Mouse (Mus musculus) testis, adult 2 months (tissue): ENCODE measurements around the gene Wdr62. TPM values are rescaled to one million over a fixed set of nuclear protein-coding genes. Genes with fewer than 3 reads are reported as not detected.

Experiments
- H3K27ac ChIP-seq: fragments of 200-500 bp; 2 replicates; pipeline ENCODE4 v1.5.1; 2012; ENCODE audit warnings: low read depth, low read length; ENCODE audit not compliant: control insufficient read depth, insufficient read depth
- H3K27me3 ChIP-seq: fragments of 200-500 bp; 2 replicates; pipeline ENCODE4 v1.6.1; 2012; ENCODE audit warnings: mild to moderate bottlenecking, low read length, moderate library complexity; ENCODE audit not compliant: control insufficient read depth, insufficient read depth
- H3K36me3 ChIP-seq: fragments of 200-500 bp; 2 replicates; pipeline ENCODE4 v1.6.1; 2012; ENCODE audit warnings: mild to moderate bottlenecking, low read length; ENCODE audit not compliant: control insufficient read depth, insufficient read depth
- H3K4me1 ChIP-seq: fragments of 200-500 bp; 2 replicates; pipeline ENCODE4 v1.6.1; 2012; ENCODE audit warnings: low read length; ENCODE audit not compliant: control insufficient read depth, insufficient read depth
- H3K4me3 ChIP-seq: fragments of 200-500 bp; 2 replicates; pipeline ENCODE4 v1.5.1; 2012; ENCODE audit warnings: low read depth, mild to moderate bottlenecking, low read length, moderate library complexity, mixed read lengths; ENCODE audit not compliant: control insufficient read depth
- CTCF ChIP-seq: fragments of 200-500 bp; IDR thresholded peaks from 2 replicates; pipeline ENCODE4 v1.5.1; 2012; ENCODE audit warnings: low read depth, mild to moderate bottlenecking, inconsistent platforms, low read length, moderate library complexity; ENCODE audit not compliant: control insufficient read depth, insufficient read depth, insufficient replicate concordance
- POLR2A ChIP-seq: fragments of 200-500 bp; IDR thresholded peaks from 2 replicates; pipeline ENCODE4 v1.6.1; 2012; ENCODE audit warnings: low read depth, mild to moderate bottlenecking, inconsistent platforms, low read length, moderate library complexity; ENCODE audit not compliant: control insufficient read depth
- polyA plus RNA-seq: library from polyadenylated mRNA; depleted of rRNA; stranded (reverse); fragments of >200 nt; gene quantifications from 2 replicates; pipeline ENCODE4 v1.2.3, GENCODE M21; 2012; rRNA removed

Gene Wdr62
- polyA plus RNA-seq, result 713 and 754 TPM in 2 replicates

- Histone ChIP-seq H3K4me1 (peaks cover 9% of the 10 kb centered on the region), H3K27ac (peak within 1 kb of the TSS; percentile 99), H3K4me3 (peak within 1 kb of the TSS; percentile 92), H3K27me3 (no peaks in the 10 kb centered on the region), H3K36me3 (peaks cover 4% of the 10 kb centered on the region)
- TF ChIP-seq POLR2A (peak; percentile 97), CTCF (no peak)
Measured at GRCm38 (mm10) chr7:30279951-30280669, at the start of gene Wdr62, which contains the start of gene Thap8. TSS of gene Wdr62 (minus strand) at chr7:30280419. TSS of gene Thap8 (plus strand) at chr7:30280094.

GRCm38 (mm10) chr7:30328379-30328778 lies 48.2 kb upstream of the Wdr62 start:
- H3K4me3 ChIP-seq, result no peak overlapping the region
- H3K4me1 ChIP-seq, result peaks cover 9% of the 10 kb centered on the region
- no peak for TF ChIP-seq CTCF
- no peak for TF ChIP-seq POLR2A
- H3K36me3 ChIP-seq, result no peaks in the 10 kb centered on the region
- no peaks in the 10 kb centered on the region for H3K27me3 ChIP-seq
- H3K27ac ChIP-seq, result no peak overlapping the region

GRCm38 (mm10) chr7:30327140-30327539 lies 46.9 kb upstream of the Wdr62 start:
- no peak overlapping the region for H3K27ac ChIP-seq
- TF ChIP-seq CTCF (no peak), POLR2A (no peak)
- no peak overlapping the region for H3K4me3 ChIP-seq
- peaks cover 4% of the 10 kb centered on the region for H3K4me1 ChIP-seq
- H3K36me3 ChIP-seq, result no peaks in the 10 kb centered on the region
- H3K27me3 ChIP-seq, result no peaks in the 10 kb centered on the region

- no peak overlapping the region for H3K27ac ChIP-seq
- TF ChIP-seq POLR2A, result no peak
- TF ChIP-seq CTCF, result no peak
- no peaks in the 10 kb centered on the region for H3K36me3 ChIP-seq
- peaks cover 6% of the 10 kb centered on the region for H3K4me1 ChIP-seq
- H3K27me3 ChIP-seq, result no peaks in the 10 kb centered on the region
- H3K4me3 ChIP-seq, result no peak overlapping the region
Measured at GRCm38 (mm10) chr7:30326427-30326826, 46.2 kb upstream of the Wdr62 start.

GRCm38 (mm10) chr7:30325364-30325763 lies 45.1 kb upstream of the Wdr62 start:
- Histone ChIP-seq H3K27ac (no peak overlapping the region), H3K27me3 (no peaks in the 10 kb centered on the region), H3K36me3 (no peaks in the 10 kb centered on the region), H3K4me3 (no peak overlapping the region), H3K4me1 (peaks cover 7% of the 10 kb centered on the region)
- TF ChIP-seq CTCF, result peak; percentile 41; the same call in 1 of the 2 replicates
- no peak for TF ChIP-seq POLR2A

GRCm38 (mm10) chr7:30324300-30324944 lies 44.2 kb upstream of the Wdr62 start:
- H3K27me3 ChIP-seq, result no peaks in the 10 kb centered on the region
- H3K27ac ChIP-seq, result no peak overlapping the region
- peaks cover 7% of the 10 kb centered on the region for H3K4me1 ChIP-seq
- no peaks in the 10 kb centered on the region for H3K36me3 ChIP-seq
- no peak overlapping the region for H3K4me3 ChIP-seq
- no peak for TF ChIP-seq POLR2A
- no peak for TF ChIP-seq CTCF

- H3K27me3 ChIP-seq, result no peaks in the 10 kb centered on the region
- peak within 1 kb of the TSS; percentile 80 for H3K4me3 ChIP-seq
- peak within 1 kb of the TSS; percentile 59; the same call in 1 of the 2 replicates for H3K27ac ChIP-seq
- peaks cover 7% of the 10 kb centered on the region for H3K4me1 ChIP-seq
- H3K36me3 ChIP-seq, result no peaks in the 10 kb centered on the region
- TF ChIP-seq CTCF (no peak), POLR2A (no peak)
Measured at GRCm38 (mm10) chr7:30323795-30324194, 43.6 kb upstream of the Wdr62 start, which contains the start of gene Sdhaf1. TSS of gene Sdhaf1 (minus strand) at chr7:30323895.
